Mouse (Mus musculus) brain, embryonic 14.5 days (tissue): ENCODE data around the gene Adamts1.

Source experiments
- CTCF ChIP-seq: fragments of 200-500 bp; IDR thresholded peaks from 2 replicates; pipeline ENCODE4 v1.5.1; 2012; ENCODE audit warnings: inconsistent platforms, mild to moderate bottlenecking, moderate library complexity, borderline replicate concordance; ENCODE audit not compliant: insufficient read depth, insufficient read length; ENCODE audit errors: extremely low read depth
- POLR2A ChIP-seq: fragments of 200-500 bp; IDR thresholded peaks from 2 replicates; pipeline ENCODE4 v1.6.1; 2012; ENCODE audit warnings: mild to moderate bottlenecking, inconsistent platforms, borderline replicate concordance; ENCODE audit not compliant: poor library complexity, insufficient read depth, insufficient read length, severe bottlenecking; ENCODE audit errors: extremely low read depth

- no peak for TF ChIP-seq CTCF
- no peak for TF ChIP-seq POLR2A
Measured at GRCm38 (mm10) chr16:85793166-85793830, 9.6 kb downstream of the Adamts1 start.
